Mouse (Mus musculus) megakaryocyte, embryonic 14.5 days (primary cell): ENCODE measurements around the gene Klk7.

Experiments
- FLI1 ChIP-seq: IDR thresholded peaks from 2 replicates; pipeline ENCODE4 v1.6.1; 2012; ENCODE audit warnings: low read length, inconsistent platforms, mixed read lengths
- GATA1 ChIP-seq: IDR thresholded peaks from 3 replicates; pipeline ENCODE4 v1.6.1; 2012; ENCODE audit warnings: mixed read lengths, low read length, inconsistent platforms, borderline replicate concordance

GRCm38 (mm10) chr7:43771916-43772315 lies 39.2 kb upstream of the Klk7 start:
- no peak for TF ChIP-seq GATA1
- no peak for TF ChIP-seq FLI1
